Mouse (Mus musculus): ENCODE results near the gene Slc12a7.

- TF ChIP-seq POLR2A (IDR thresholded peaks at IDR 0.05; ENCODE audit: control insufficient read depth, low read depth, low read length): no peak
- no peak for TF ChIP-seq CTCF (IDR thresholded peaks at IDR 0.05; ENCODE audit: control insufficient read depth, insufficient read depth, insufficient replicate concordance, low read depth, low read length)
Measured at GRCm38 (mm10) chr13:73701161-73701883, 31.6 kb upstream of the Slc12a7 start.

All from testis, adult 2 months (tissue).